In genomic region chr15:93053471-93053870, GRCm38 (mm10) we compare ENCODE assay signal across 25 mouse cellular contexts.
"Had no signal": no experiment of that assay in that cellular context is flagged by ENCODE, and none has a peak within 500 bp of the region (broad histone marks: within the 10 kb centered on the region; RNA-seq: fewer than 3 reads in every experiment).

No protein-coding gene starts in this region.

- H3K36me3 ChIP-seq: embryonic facial prominence, embryonic 10.5 days; embryonic facial prominence, embryonic 12.5 days; embryonic facial prominence, embryonic 13.5 days; embryonic facial prominence, embryonic 15.5 days; forebrain, embryonic 10.5 days; forebrain, embryonic 12.5 days; forebrain, embryonic 15.5 days had no signal

- H3K27ac ChIP-seq: embryonic facial prominence, embryonic 10.5 days; embryonic facial prominence, embryonic 12.5 days; embryonic facial prominence, embryonic 13.5 days; embryonic facial prominence, embryonic 15.5 days; forebrain, embryonic 10.5 days; forebrain, embryonic 12.5 days; forebrain, embryonic 13.5 days; forebrain, embryonic 15.5 days; gastrocnemius, adult 2 months; heart, adult 2 months had no signal

- H3K4me3 ChIP-seq: embryonic facial prominence, embryonic 10.5 days; embryonic facial prominence, embryonic 12.5 days; embryonic facial prominence, embryonic 13.5 days; embryonic facial prominence, embryonic 15.5 days; erythroblast, embryonic 14.5 days; forebrain, embryonic 10.5 days; forebrain, embryonic 12.5 days; forebrain, embryonic 13.5 days; forebrain, embryonic 15.5 days; gastrocnemius, adult 2 months; heart, adult 2 months had no signal

- ATAC-seq: forebrain, embryonic 13.5 days; forebrain, embryonic 14.5 days; forebrain, embryonic 15.5 days; forebrain, embryonic 16.5 days; forebrain, postnatal 0 days had no signal

- DNase-seq: cerebellum, adult 9-10 months; cerebellum, adult 9-11 months; cerebellum, postnatal 14 days; cerebellum, postnatal 36 days; embryo, embryonic 11 days; forebrain, postnatal 0 days; gastrocnemius, adult 2 months; gastrocnemius, postnatal 10 days; gastrocnemius, postnatal 14 days; gastrocnemius, postnatal 25 days; gastrocnemius, postnatal 36 days; heart, adult 11 months; heart, adult 18-20 months; heart, adult 2 months had no signal

- H3K4me1 ChIP-seq: embryonic facial prominence, embryonic 10.5 days; embryonic facial prominence, embryonic 12.5 days; embryonic facial prominence, embryonic 13.5 days; embryonic facial prominence, embryonic 15.5 days; forebrain, embryonic 10.5 days; forebrain, embryonic 12.5 days; forebrain, embryonic 13.5 days; forebrain, embryonic 15.5 days had no signal

- H3K4me2 ChIP-seq: embryonic facial prominence, embryonic 12.5 days; embryonic facial prominence, embryonic 13.5 days; embryonic facial prominence, embryonic 15.5 days; forebrain, embryonic 12.5 days; forebrain, embryonic 13.5 days; forebrain, embryonic 15.5 days had no signal

- H3K9me3 ChIP-seq: embryonic facial prominence, embryonic 10.5 days; embryonic facial prominence, embryonic 12.5 days; embryonic facial prominence, embryonic 13.5 days; embryonic facial prominence, embryonic 15.5 days; forebrain, embryonic 10.5 days; forebrain, embryonic 12.5 days; forebrain, embryonic 13.5 days; forebrain, embryonic 15.5 days had no signal

- H3K9ac ChIP-seq: embryonic facial prominence, embryonic 12.5 days; embryonic facial prominence, embryonic 13.5 days; embryonic facial prominence, embryonic 15.5 days; forebrain, embryonic 12.5 days; forebrain, embryonic 13.5 days; forebrain, embryonic 15.5 days; forebrain, postnatal 0 days had no signal

- H3K27me3 ChIP-seq: embryonic facial prominence, embryonic 12.5 days; embryonic facial prominence, embryonic 13.5 days; embryonic facial prominence, embryonic 15.5 days; forebrain, embryonic 12.5 days; forebrain, embryonic 13.5 days; forebrain, embryonic 15.5 days had no signal
